Mouse (Mus musculus) hindbrain, postnatal 0 days (tissue): ENCODE measurements around the gene Sh3rf3. TPM values are rescaled to one million over a fixed set of nuclear protein-coding genes. Genes with fewer than 3 reads are reported as not detected.

Experiments
- ATAC-seq: fragments of 200-750 bp; cut with Nextera tagmentation; 2 replicates; pipeline ENCODE4 v1.8.0; 2017; ENCODE audit warnings: mild to moderate bottlenecking, moderate TSS enrichment, moderate library complexity
- DNase-seq: peaks from one replicate; pipeline ENCODE4 v3.0.0-alpha.2; 2015; ENCODE audit warnings: low spot score
- H3K27ac ChIP-seq: fragments of 300-500 bp; sonication (generic); 2 replicates; pipeline ENCODE4 v1.5.1; 2014; ENCODE audit warnings: mild to moderate bottlenecking
- H3K27me3 ChIP-seq: fragments of 300-500 bp; sonication (generic); 2 replicates; pipeline ENCODE4 v1.6.1; 2014; ENCODE audit warnings: low read length, mixed read lengths; ENCODE audit not compliant: insufficient read depth
- H3K36me3 ChIP-seq: fragments of 300-500 bp; sonication (generic); 2 replicates; pipeline ENCODE4 v1.6.1; 2014; ENCODE audit warnings: low read length, mixed read lengths; ENCODE audit not compliant: insufficient read depth
- H3K4me1 ChIP-seq: fragments of 300-500 bp; sonication (generic); 2 replicates; pipeline ENCODE4 v1.6.1; 2014; ENCODE audit warnings: antibody characterized with exemption, low read length, mixed read lengths; ENCODE audit not compliant: insufficient read depth
- H3K4me2 ChIP-seq: fragments of 300-500 bp; sonication (generic); 2 replicates; pipeline ENCODE4 v1.6.1; 2014; ENCODE audit warnings: low read depth, mild to moderate bottlenecking, low read length, moderate library complexity, mixed read lengths
- H3K4me3 ChIP-seq: fragments of 300-500 bp; sonication (generic); 2 replicates; pipeline ENCODE4 v1.5.1; 2014; ENCODE audit warnings: low read length
- H3K9ac ChIP-seq: fragments of 300-500 bp; sonication (generic); replicated peaks from 2 replicates; pipeline ENCODE4 v1.6.1; 2014; ENCODE audit warnings: mild to moderate bottlenecking, low read length, moderate library complexity, mixed read lengths
- H3K9me3 ChIP-seq: fragments of 300-500 bp; sonication (generic); 2 replicates; pipeline ENCODE4 v1.6.1; 2016; ENCODE audit warnings: low read length, mixed read lengths
- CTCF ChIP-seq: IDR thresholded peaks from 2 replicates; pipeline ENCODE4 v1.5.1; 2016; ENCODE audit warnings: antibody characterized with exemption, control low read depth, low read depth
- WGBS: fragments of 180-500 bp; shearing (Covaris S2); extraction: QIAGEN DNeasy Blood & Tissue Kit; methylation state at CpG from one replicate; pipeline ENCODE4 v1.1.7; 2014; 5-methylcytosine and 5-hydroxymethylcytosine counted together
- polyA plus RNA-seq: library from polyadenylated mRNA; unstranded; fragments of >200 nt; fragmentation: Nextera tagmentation; extraction: Ambion mirVana; gene quantifications from 2 replicates; pipeline ENCODE4 v1.2.1, GENCODE M21; 2015
- total RNA-seq: library from RNA; depleted of rRNA; stranded (reverse); fragments of >200 nt; gene quantifications from 2 replicates; pipeline ENCODE4 v1.2.3, GENCODE M21; 2014

Gene Sh3rf3
- total and polyA plus RNA-seq, 2 experiments from 2014 or later: 2.2 to 23.8 TPM

GRCm38 (mm10) chr10:58885351-58885750 is 72.2 kb downstream of the Sh3rf3 start:
- no peaks in the 10 kb centered on the region for H3K4me1 ChIP-seq
- no peak overlapping the region for H3K9ac ChIP-seq
- no peaks in the 10 kb centered on the region for H3K9me3 ChIP-seq
- TF ChIP-seq CTCF: no peak
- DNase-seq (no peak), ATAC-seq (0 out of 2 replicates have a peak, but pooled peaks have one; percentile 12)
- no peak overlapping the region for H3K27ac ChIP-seq
- no peaks in the 10 kb centered on the region for H3K36me3 ChIP-seq
- no peak overlapping the region for H3K4me3 ChIP-seq
- no peak overlapping the region for H3K4me2 ChIP-seq
- H3K27me3 ChIP-seq: no peaks in the 10 kb centered on the region
- WGBS: 51% methylated on average over 5 of the region's 5 CpGs

- H3K4me3 ChIP-seq: no peak overlapping the region
- no peaks in the 10 kb centered on the region for H3K27me3 ChIP-seq
- no peak for TF ChIP-seq CTCF
- no peaks in the 10 kb centered on the region for H3K36me3 ChIP-seq
- H3K9me3 ChIP-seq: no peaks in the 10 kb centered on the region
- no peak overlapping the region for H3K9ac ChIP-seq
- WGBS: 82% methylated on average over 2 of the region's 2 CpGs
- no peaks in the 10 kb centered on the region for H3K4me1 ChIP-seq
- no peak overlapping the region for H3K27ac ChIP-seq
- DNase-seq (no peak), ATAC-seq (no peak)
- H3K4me2 ChIP-seq: no peak overlapping the region
Observed at GRCm38 (mm10) chr10:58885816-58886215, 72.7 kb downstream of the Sh3rf3 start.

- no peak overlapping the region for H3K27ac ChIP-seq
- H3K4me2 ChIP-seq: no peak overlapping the region
- ATAC-seq (no peak), DNase-seq (no peak)
- no peaks in the 10 kb centered on the region for H3K4me1 ChIP-seq
- 47% methylated on average over 16 of the region's 16 CpGs for WGBS
- no peak overlapping the region for H3K4me3 ChIP-seq
- no peaks in the 10 kb centered on the region for H3K36me3 ChIP-seq
- no peaks in the 10 kb centered on the region for H3K27me3 ChIP-seq
- H3K9me3 ChIP-seq: no peaks in the 10 kb centered on the region
- TF ChIP-seq CTCF: no peak
- H3K9ac ChIP-seq: no peak overlapping the region
Observed at GRCm38 (mm10) chr10:58890671-58891439, 77.7 kb downstream of the Sh3rf3 start.

GRCm38 (mm10) chr10:58895431-58895830 is 82.3 kb downstream of the Sh3rf3 start:
- WGBS: 91% methylated on average over 5 of the region's 5 CpGs
- Histone ChIP-seq H3K4me3 (no peak overlapping the region), H3K36me3 (no peaks in the 10 kb centered on the region), H3K4me1 (no peaks in the 10 kb centered on the region), H3K27ac (no peak overlapping the region), H3K9ac (no peak overlapping the region), H3K27me3 (no peaks in the 10 kb centered on the region), H3K4me2 (no peak overlapping the region), H3K9me3 (no peaks in the 10 kb centered on the region)
- no peak for ATAC-seq
- no peak for DNase-seq
- no peak for TF ChIP-seq CTCF

DNA sequence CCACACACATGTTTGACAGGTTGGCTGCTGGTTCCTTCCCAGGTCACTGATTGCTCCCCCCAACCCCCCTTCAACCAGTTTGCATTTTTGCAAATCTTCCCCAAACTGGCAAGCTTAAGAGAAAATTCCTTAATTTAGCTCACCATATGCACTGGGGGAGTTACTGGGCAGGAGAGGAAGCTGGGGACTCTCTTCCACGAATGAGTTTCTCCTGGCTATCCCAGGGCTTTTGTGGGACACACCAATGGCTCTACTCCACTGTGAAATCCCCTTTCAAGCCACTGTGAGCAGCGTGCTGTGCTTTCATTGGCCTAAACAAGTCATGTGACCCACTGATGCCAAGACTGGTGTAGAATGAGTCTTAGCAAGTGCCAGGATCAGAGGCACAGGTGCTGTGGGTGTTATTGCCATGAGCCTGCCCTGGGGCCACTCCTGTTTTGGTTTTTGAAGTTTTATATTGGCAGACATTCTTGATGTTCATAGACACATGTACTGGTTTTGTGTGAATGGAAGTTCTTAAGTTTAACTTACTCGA is 83.9 kb downstream of the Sh3rf3 start:
- no peaks in the 10 kb centered on the region for H3K27me3 ChIP-seq
- no peaks in the 10 kb centered on the region for H3K9me3 ChIP-seq
- no peak for ATAC-seq
- H3K4me3 ChIP-seq: no peak overlapping the region
- 67% methylated on average over 3 of the region's 3 CpGs for WGBS
- H3K4me2 ChIP-seq: no peak overlapping the region
- DNase-seq: no peak
- H3K27ac ChIP-seq: no peak overlapping the region
- H3K4me1 ChIP-seq: no peaks in the 10 kb centered on the region
- no peak for TF ChIP-seq CTCF
- no peaks in the 10 kb centered on the region for H3K36me3 ChIP-seq
- no peak overlapping the region for H3K9ac ChIP-seq

GRCm38 (mm10) chr10:58905253-58905652 is 92.1 kb downstream of the Sh3rf3 start:
- Histone ChIP-seq H3K9ac (no peak overlapping the region), H3K4me3 (no peak overlapping the region), H3K4me1 (no peaks in the 10 kb centered on the region), H3K36me3 (no peaks in the 10 kb centered on the region), H3K27ac (no peak overlapping the region), H3K4me2 (no peak overlapping the region), H3K27me3 (no peaks in the 10 kb centered on the region), H3K9me3 (no peaks in the 10 kb centered on the region)
- WGBS: 32% methylated on average over 6 of the region's 6 CpGs
- 0 out of 2 replicates have a peak, but pooled peaks have one; percentile 27 for TF ChIP-seq CTCF
- ATAC-seq (no peak), DNase-seq (peak; percentile 55)

DNA sequence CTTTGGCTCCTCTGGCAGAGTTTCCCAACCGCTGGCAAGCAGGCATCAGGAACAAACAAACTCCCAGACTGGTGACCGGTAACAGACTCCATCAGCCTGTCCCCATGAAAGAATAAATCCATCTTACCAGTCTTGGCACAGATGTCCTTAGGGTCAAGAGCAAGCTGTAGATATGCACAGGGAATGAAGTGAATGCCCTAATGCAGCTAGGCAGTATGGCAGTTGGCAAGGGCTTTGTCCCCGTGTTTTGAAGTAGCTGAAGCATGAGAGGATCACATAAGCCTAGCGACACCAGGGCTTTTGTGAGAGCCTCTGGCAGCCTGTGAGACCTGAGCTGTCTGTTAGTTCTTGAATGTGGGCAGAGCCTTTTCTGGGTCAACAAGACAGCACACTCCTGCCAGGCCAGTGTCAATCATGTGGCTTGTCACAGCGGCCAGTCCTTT is 93.9 kb downstream of the Sh3rf3 start:
- TF ChIP-seq CTCF: no peak
- Histone ChIP-seq H3K27me3 (no peaks in the 10 kb centered on the region), H3K27ac (no peak overlapping the region), H3K36me3 (no peaks in the 10 kb centered on the region), H3K4me3 (no peak overlapping the region), H3K4me1 (no peaks in the 10 kb centered on the region), H3K9ac (no peak overlapping the region), H3K9me3 (no peaks in the 10 kb centered on the region), H3K4me2 (no peak overlapping the region)
- ATAC-seq: peak; percentile 83; the same call in 1 of the 2 replicates
- 30% methylated on average over 5 of the region's 5 CpGs for WGBS
- peak; percentile 71 for DNase-seq
